8 mouse cellular contexts compared by ENCODE assay signal in the genomic region with DNA sequence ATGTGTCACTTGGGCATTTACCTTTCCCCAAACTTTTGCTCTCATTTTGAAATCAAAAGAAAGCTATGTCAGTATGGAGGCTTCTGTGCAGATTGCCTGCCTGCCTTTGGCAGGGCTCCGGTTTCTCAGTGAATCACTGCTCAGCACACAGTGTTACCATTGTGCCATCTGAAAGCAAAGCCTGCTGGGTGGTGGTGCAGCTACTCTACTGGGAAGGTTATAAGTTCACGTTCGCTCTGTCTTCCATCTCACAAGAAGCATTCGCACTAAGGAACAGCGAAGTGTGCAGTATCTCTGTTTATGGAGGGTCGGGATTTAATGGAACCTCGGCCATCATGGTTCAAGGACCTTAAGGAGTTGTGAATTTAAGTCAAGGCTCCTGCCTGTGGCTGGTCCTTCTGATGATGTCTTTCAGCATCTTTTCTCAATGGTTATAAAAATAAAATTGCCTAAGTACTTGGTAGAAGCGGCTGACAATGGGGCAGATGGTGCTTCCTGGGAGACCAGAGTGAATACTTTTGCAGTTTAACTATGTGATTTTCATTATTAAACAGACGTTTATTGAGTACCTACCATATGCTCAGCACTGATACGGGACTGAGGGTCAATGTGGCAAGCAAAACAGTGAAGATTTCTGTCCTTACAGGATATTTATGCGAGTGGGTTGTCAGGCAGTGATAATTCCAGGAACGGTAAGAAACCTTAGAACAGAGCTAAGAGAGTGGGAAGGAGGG.
A peak's percentile ranks its signal among the peaks of the same experiment; 100 is the strongest.
DNase-seq lines count a peak whose midpoint lies in the region; ATAC-seq and TF ChIP-seq lines count a peak whose summit lies in the region.

No protein-coding gene starts in this region.

- no peaks in the 10 kb centered on the region for H3K27me3 ChIP-seq in midbrain, embryonic 14.5 days (ENCODE audit: control insufficient read depth, insufficient read depth, low read length)
- H3K27me3 ChIP-seq in heart, embryonic 12.5 days (replicated peaks) = no peaks in the 10 kb centered on the region
- H3K27me3 ChIP-seq in intestine, postnatal 0 days (replicated peaks; ENCODE audit: control insufficient read depth, insufficient read depth, low read length) = no peaks in the 10 kb centered on the region

- no peak for TF ChIP-seq CTCF in intestine, postnatal 0 days (IDR thresholded peaks at IDR 0.05; ENCODE audit: low read depth)

- no peaks in the 10 kb centered on the region for H3K9me3 ChIP-seq in midbrain, embryonic 14.5 days (ENCODE audit: control insufficient read depth, low read length)
- no peaks in the 10 kb centered on the region for H3K9me3 ChIP-seq in heart, embryonic 12.5 days (replicated peaks)
- H3K9me3 ChIP-seq in intestine, postnatal 0 days (ENCODE audit: control insufficient read depth) = no peaks in the 10 kb centered on the region

- H3K9ac ChIP-seq in midbrain, embryonic 14.5 days (replicated peaks; ENCODE audit: low read length) = no peak overlapping the region
- H3K9ac ChIP-seq in heart, embryonic 12.5 days = no peak overlapping the region
- no peak overlapping the region for H3K9ac ChIP-seq in intestine, postnatal 0 days (ENCODE audit: low read depth, low read length)

- ATAC-seq in cerebellum, adult (ENCODE audit: insufficient number of reproducible peaks, low FRiP score, low TSS enrichment) = peak; percentile 74
- ATAC-seq in midbrain, embryonic 14.5 days (ENCODE audit: low FRiP score, low TSS enrichment) = no peak
- ATAC-seq in heart, embryonic 12.5 days (ENCODE audit: insufficient number of reproducible peaks, low FRiP score) = no peak
- no peak for ATAC-seq in intestine, postnatal 0 days

- peaks cover 10% of the 10 kb centered on the region; the same call in 1 of the 2 replicates for H3K4me1 ChIP-seq in midbrain, embryonic 14.5 days (ENCODE audit: control insufficient read depth, insufficient read depth, low read length)
- peaks cover 5% of the 10 kb centered on the region; the same call in 1 of the 2 replicates for H3K4me1 ChIP-seq in heart, embryonic 12.5 days (replicated peaks)
- no peaks in the 10 kb centered on the region for H3K4me1 ChIP-seq in intestine, postnatal 0 days (replicated peaks; ENCODE audit: control insufficient read depth, insufficient read depth, low read length)

- DNase-seq in cerebellum, postnatal 25 days = peak; percentile 64 to 74
- peak; percentile 63 to 89 for DNase-seq in layer of hippocampus, adult 18-20 months (ENCODE audit: low spot score in 2 of 2)
- peak; percentile 63 for DNase-seq in midbrain, embryonic 14.5 days
- no peak for DNase-seq in MN1 (ENCODE audit: low spot score)
- no peak for DNase-seq in urinary bladder, postnatal 14 days (ENCODE audit: low spot score)

- no peak overlapping the region for H3K4me3 ChIP-seq in midbrain, embryonic 14.5 days (replicated peaks; ENCODE audit: low read depth, low read length)
- H3K4me3 ChIP-seq in heart, embryonic 12.5 days = no peak overlapping the region
- no peak overlapping the region for H3K4me3 ChIP-seq in intestine, postnatal 0 days (ENCODE audit: low read depth, low read length)

- peak overlapping the region; percentile 15; the same call in 1 of the 2 replicates for H3K27ac ChIP-seq in midbrain, embryonic 14.5 days (replicated peaks; ENCODE audit: low read depth, low read length)
- no peak overlapping the region for H3K27ac ChIP-seq in heart, embryonic 12.5 days (ENCODE audit: poor library complexity, severe bottlenecking)
- H3K27ac ChIP-seq in intestine, postnatal 0 days (ENCODE audit: low read depth, low read length) = no peak overlapping the region

- no peak overlapping the region for H3K4me2 ChIP-seq in midbrain, embryonic 14.5 days (ENCODE audit: low read length)
- no peak overlapping the region for H3K4me2 ChIP-seq in heart, embryonic 12.5 days
- H3K4me2 ChIP-seq in intestine, postnatal 0 days (replicated peaks; ENCODE audit: low read depth) = no peak overlapping the region

- 61% methylated on average over 12 of the region's 12 CpGs for WGBS in midbrain, embryonic 14.5 days
- WGBS in heart, embryonic 12.5 days = 72% methylated on average over 12 of the region's 12 CpGs
- 72% methylated on average over 12 of the region's 12 CpGs for WGBS in intestine, postnatal 0 days

- H3K36me3 ChIP-seq in midbrain, embryonic 14.5 days (ENCODE audit: control insufficient read depth, insufficient read depth, low read length) = no peaks in the 10 kb centered on the region
- no peaks in the 10 kb centered on the region for H3K36me3 ChIP-seq in heart, embryonic 12.5 days
- no peaks in the 10 kb centered on the region for H3K36me3 ChIP-seq in intestine, postnatal 0 days (ENCODE audit: control insufficient read depth, insufficient read depth)

Comparison
In these comparisons a context has a peak if more than half of its experiments do, and no peak if none do; other contexts are left out.
1. DNase-seq: peak in cerebellum, postnatal 25 days (2 of 2), layer of hippocampus, adult 18-20 months (2 of 2) and midbrain, embryonic 14.5 days (single experiment); none in MN1 (single experiment) and urinary bladder, postnatal 14 days (single experiment).